Mouse (Mus musculus): ENCODE measurements around the gene Kmt2b. TPM values are rescaled to one million over a fixed set of nuclear protein-coding genes. Genes with fewer than 3 reads are reported as not detected.

The Kmt2b gene
- polyA plus RNA-seq, 1 experiment = 38.1 TPM

GRCm38 (mm10) chr7:30600651-30601050, 12.1 kb upstream of the Kmt2b start:
- no peaks in the 10 kb centered on the region for H3K27me3 ChIP-seq (ENCODE audit: control insufficient read depth, insufficient read depth, low read length)
- no peak for TF ChIP-seq POLR2A (IDR thresholded peaks at IDR 0.05; ENCODE audit: low read depth, low read length)
- no peak for TF ChIP-seq CTCF (IDR thresholded peaks at IDR 0.05; ENCODE audit: extremely low read depth, insufficient read length, insufficient replicate concordance, low read depth, low read length)
- peak overlapping the region; percentile 32 for H3K27ac ChIP-seq (ENCODE audit: insufficient read depth, low read depth, low read length)
- no peak overlapping the region for H3K4me3 ChIP-seq (ENCODE audit: low read depth, low read length)
- H3K4me1 ChIP-seq (ENCODE audit: control insufficient read depth, insufficient read depth, insufficient read length, low read length) = peaks cover 13% of the 10 kb centered on the region; the same call in 1 of the 2 replicates
- WGBS = 41% methylated on average over 7 of the region's 7 CpGs
- H3K36me3 ChIP-seq (ENCODE audit: control insufficient read depth, insufficient read depth, low read length) = no peaks in the 10 kb centered on the region

- WGBS = under 1% methylated on average over 16 of the region's 16 CpGs
- Histone ChIP-seq H3K27ac (ENCODE audit: insufficient read depth, low read depth, low read length) (peak overlapping the region; percentile 32; the same call in 1 of the 2 replicates), H3K36me3 (ENCODE audit: control insufficient read depth, insufficient read depth, low read length) (no peaks in the 10 kb centered on the region), H3K4me3 (ENCODE audit: low read depth, low read length) (peak overlapping the region; percentile 14; the same call in 1 of the 2 replicates), H3K4me1 (ENCODE audit: control insufficient read depth, insufficient read depth, insufficient read length, low read length) (peaks cover 13% of the 10 kb centered on the region; the same call in 1 of the 2 replicates), H3K27me3 (ENCODE audit: control insufficient read depth, insufficient read depth, low read length) (no peaks in the 10 kb centered on the region)
- no peak for TF ChIP-seq CTCF (IDR thresholded peaks at IDR 0.05; ENCODE audit: extremely low read depth, insufficient read length, insufficient replicate concordance, low read depth, low read length)
- no peak for TF ChIP-seq POLR2A (IDR thresholded peaks at IDR 0.05; ENCODE audit: low read depth, low read length)
Observed at GRCm38 (mm10) chr7:30599933-30600353, 11.4 kb upstream of the Kmt2b start.

- Histone ChIP-seq H3K4me3 (ENCODE audit: low read depth, low read length) (peak within 1 kb of the TSS; percentile 14; the same call in 1 of the 2 replicates), H3K4me1 (ENCODE audit: control insufficient read depth, insufficient read depth, insufficient read length, low read length) (peaks cover 19% of the 10 kb centered on the region; the same call in 1 of the 2 replicates), H3K36me3 (ENCODE audit: control insufficient read depth, insufficient read depth, low read length) (no peaks in the 10 kb centered on the region), H3K27ac (ENCODE audit: insufficient read depth, low read depth, low read length) (no peak within 1 kb of the TSS), H3K27me3 (ENCODE audit: control insufficient read depth, insufficient read depth, low read length) (no peaks in the 10 kb centered on the region)
- no peak for TF ChIP-seq CTCF (IDR thresholded peaks at IDR 0.05; ENCODE audit: extremely low read depth, insufficient read length, insufficient replicate concordance, low read depth, low read length)
- TF ChIP-seq POLR2A (IDR thresholded peaks at IDR 0.05; ENCODE audit: low read depth, low read length) = no peak
- 94% methylated on average over 12 of the region's 12 CpGs for WGBS
Observed at GRCm38 (mm10) chr7:30598786-30599185, 10.3 kb upstream of the Kmt2b start, which contains the start of gene Zbtb32. TSS of gene Zbtb32 (minus strand) at chr7:30598909.

DNA sequence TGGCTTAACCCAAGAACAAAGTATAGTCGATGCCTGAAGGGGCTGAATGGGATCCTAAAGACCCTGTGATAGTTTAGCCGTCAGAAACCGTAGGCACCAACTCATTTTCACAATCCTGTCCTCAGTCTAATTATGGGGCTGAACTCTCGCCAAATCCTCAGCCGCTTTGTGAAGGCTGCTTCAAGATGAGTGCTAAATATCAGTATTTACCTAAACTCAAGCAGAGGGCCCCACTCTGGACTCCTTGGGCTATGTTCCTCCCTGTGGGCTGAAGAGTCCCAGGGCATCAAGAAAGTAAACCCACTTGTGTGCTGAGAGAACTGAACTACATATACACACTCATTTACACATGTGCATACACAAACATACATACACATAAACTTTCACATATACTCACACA, 8.3 kb upstream of the Kmt2b start:
- Histone ChIP-seq H3K27ac (ENCODE audit: insufficient read depth, low read depth, low read length) (no peak overlapping the region), H3K4me1 (ENCODE audit: control insufficient read depth, insufficient read depth, insufficient read length, low read length) (peaks cover 12% of the 10 kb centered on the region; the same call in 1 of the 2 replicates), H3K4me3 (ENCODE audit: low read depth, low read length) (no peak overlapping the region), H3K36me3 (ENCODE audit: control insufficient read depth, insufficient read depth, low read length) (no peaks in the 10 kb centered on the region), H3K27me3 (ENCODE audit: control insufficient read depth, insufficient read depth, low read length) (no peaks in the 10 kb centered on the region)
- TF ChIP-seq CTCF (IDR thresholded peaks at IDR 0.05; ENCODE audit: extremely low read depth, insufficient read length, insufficient replicate concordance, low read depth, low read length) (no peak), POLR2A (IDR thresholded peaks at IDR 0.05; ENCODE audit: low read depth, low read length) (no peak)
- 90% methylated on average over 5 of the region's 5 CpGs for WGBS

DNA sequence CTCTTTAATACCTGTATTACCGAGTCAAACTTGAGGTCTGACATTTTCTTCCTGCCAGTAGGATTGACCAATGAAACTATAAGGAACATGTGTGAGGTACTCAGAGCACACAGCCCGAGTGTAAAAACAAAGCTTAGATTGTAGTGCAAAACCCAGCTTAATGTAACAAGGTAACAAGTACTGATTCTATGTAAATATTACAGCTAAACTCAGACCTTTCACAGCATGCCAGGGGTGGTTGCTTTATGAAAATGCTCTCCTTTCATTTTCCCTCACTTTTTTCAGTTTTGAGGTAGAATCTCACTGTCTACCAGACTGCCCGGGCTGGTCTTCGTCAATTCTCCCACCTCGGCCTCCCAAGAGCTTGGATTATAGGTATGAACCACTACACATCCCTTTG, 7.6 kb upstream of the Kmt2b start:
- Histone ChIP-seq H3K36me3 (ENCODE audit: control insufficient read depth, insufficient read depth, low read length) (no peaks in the 10 kb centered on the region), H3K4me1 (ENCODE audit: control insufficient read depth, insufficient read depth, insufficient read length, low read length) (peaks cover 12% of the 10 kb centered on the region; the same call in 1 of the 2 replicates), H3K4me3 (ENCODE audit: low read depth, low read length) (no peak overlapping the region), H3K27me3 (ENCODE audit: control insufficient read depth, insufficient read depth, low read length) (no peaks in the 10 kb centered on the region), H3K27ac (ENCODE audit: insufficient read depth, low read depth, low read length) (no peak overlapping the region)
- TF ChIP-seq POLR2A (IDR thresholded peaks at IDR 0.05; ENCODE audit: low read depth, low read length) (no peak), CTCF (IDR thresholded peaks at IDR 0.05; ENCODE audit: extremely low read depth, insufficient read length, insufficient replicate concordance, low read depth, low read length) (no peak)
- 81% methylated on average over 5 of the region's 5 CpGs for WGBS

GRCm38 (mm10) chr7:30594510-30595024, 6.0 kb upstream of the Kmt2b start:
- no peak for TF ChIP-seq CTCF (IDR thresholded peaks at IDR 0.05; ENCODE audit: extremely low read depth, insufficient read length, insufficient replicate concordance, low read depth, low read length)
- no peak for TF ChIP-seq POLR2A (IDR thresholded peaks at IDR 0.05; ENCODE audit: low read depth, low read length)
- WGBS = 75% methylated on average over 4 of the region's 4 CpGs
- H3K4me3 ChIP-seq (ENCODE audit: low read depth, low read length) = no peak overlapping the region
- peaks cover 18% of the 10 kb centered on the region for H3K4me1 ChIP-seq (ENCODE audit: control insufficient read depth, insufficient read depth, insufficient read length, low read length)
- no peak overlapping the region for H3K27ac ChIP-seq (ENCODE audit: insufficient read depth, low read depth, low read length)
- H3K27me3 ChIP-seq (ENCODE audit: control insufficient read depth, insufficient read depth, low read length) = no peaks in the 10 kb centered on the region
- no peaks in the 10 kb centered on the region for H3K36me3 ChIP-seq (ENCODE audit: control insufficient read depth, insufficient read depth, low read length)

GRCm38 (mm10) chr7:30593579-30594509, 5.3 kb upstream of the Kmt2b start:
- Histone ChIP-seq H3K27ac (ENCODE audit: insufficient read depth, low read depth, low read length) (no peak overlapping the region), H3K36me3 (ENCODE audit: control insufficient read depth, insufficient read depth, low read length) (no peaks in the 10 kb centered on the region), H3K4me3 (ENCODE audit: low read depth, low read length) (no peak overlapping the region), H3K4me1 (ENCODE audit: control insufficient read depth, insufficient read depth, insufficient read length, low read length) (peaks cover 17% of the 10 kb centered on the region), H3K27me3 (ENCODE audit: control insufficient read depth, insufficient read depth, low read length) (no peaks in the 10 kb centered on the region)
- 56% methylated on average over 10 of the region's 10 CpGs for WGBS
- TF ChIP-seq CTCF (IDR thresholded peaks at IDR 0.05; ENCODE audit: extremely low read depth, insufficient read length, insufficient replicate concordance, low read depth, low read length) (no peak), POLR2A (IDR thresholded peaks at IDR 0.05; ENCODE audit: low read depth, low read length) (no peak)

Measured in small intestine, adult 2 months (tissue).